Mouse (Mus musculus) erythroid progenitor cell, adult 5-6 weeks (primary cell): ENCODE results near the gene Top1. TPM values are rescaled to one million over a fixed set of nuclear protein-coding genes. Genes with fewer than 3 reads are reported as not detected.

Experiments used
- ATAC-seq: replicated peaks from 2 replicates; pipeline ENCODE4 v1.8.0; 2016; ENCODE audit warnings: moderate number of reproducible peaks, mild to moderate bottlenecking, moderate TSS enrichment, inconsistent platforms; ENCODE audit not compliant: poor library complexity, low FRiP score, severe bottlenecking
- total RNA-seq, 2 experiments: library from RNA; stranded (forward) in 1 of 2; stranded (reverse) in 1 of 2; fragments of 150-400 nt in 1 of 2; fragments of 186-747, 209-891 nt in 1 of 2; gene quantifications; 2 replicates each; pipeline versions ENCODE4 v1.2.3 to v1.2.4; 2015 to 2017; ENCODE audit warnings: low replicate concordance in 2 of 2

Gene Top1
- total RNA-seq (2015; ENCODE audit: low replicate concordance): 104 and 114 TPM in 2 replicates
- 172 and 184 TPM in 2 replicates for total RNA-seq (2017; ENCODE audit: low replicate concordance)

GRCm38 (mm10) chr2:160645614-160646137 lies at the start of gene Top1:
Top1 (plus strand) TSS chr2:160645888.
- ATAC-seq: peak; percentile 96

DNA sequence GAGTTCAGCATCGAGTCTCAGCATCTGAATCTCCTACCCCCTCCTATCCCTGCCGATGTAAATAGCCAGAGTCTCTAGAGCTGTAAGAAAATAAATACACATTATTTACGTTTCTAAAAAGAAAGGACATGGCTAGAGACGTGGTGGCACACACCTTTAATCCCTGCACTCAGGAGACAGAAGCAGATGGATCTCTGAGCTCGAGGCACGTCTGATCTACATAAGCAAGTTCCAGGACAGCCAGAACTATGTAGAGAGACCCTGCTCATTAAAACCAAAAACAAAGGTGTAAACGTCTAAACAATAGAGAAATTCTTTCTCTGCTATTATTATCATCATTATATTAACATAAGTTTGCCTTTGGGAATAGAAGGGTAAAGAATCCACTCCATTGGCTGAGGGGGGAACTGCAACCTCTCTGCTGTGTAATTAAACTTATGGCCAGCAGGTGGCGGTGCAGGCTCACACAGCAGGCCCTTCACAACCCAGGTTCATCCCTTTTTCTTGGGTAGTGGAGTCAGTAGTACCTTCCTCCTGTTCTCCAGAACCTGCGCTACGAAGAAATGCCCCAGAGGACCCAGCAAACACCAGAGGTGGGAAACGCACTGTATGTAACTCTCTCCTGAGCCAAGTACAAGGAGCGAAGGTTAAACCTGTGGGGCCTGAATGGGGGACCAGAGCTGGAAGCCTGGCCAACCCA lies 48.0 kb upstream of the Top1 start:
- ATAC-seq: peak; percentile 72

GRCm38 (mm10) chr2:160601805-160602204 lies 43.9 kb upstream of the Top1 start:
- peak; percentile 55; the same call in 1 of the 2 replicates for ATAC-seq

GRCm38 (mm10) chr2:160603154-160603933 lies 42.3 kb upstream of the Top1 start:
- peak; percentile 90 for ATAC-seq

GRCm38 (mm10) chr2:160610012-160610411 lies 35.7 kb upstream of the Top1 start:
- ATAC-seq: no peak

GRCm38 (mm10) chr2:160613186-160613919 lies 32.3 kb upstream of the Top1 start:
- no peak for ATAC-seq

- no peak for ATAC-seq
Observed at GRCm38 (mm10) chr2:160617741-160618140, 27.9 kb upstream of the Top1 start.

DNA sequence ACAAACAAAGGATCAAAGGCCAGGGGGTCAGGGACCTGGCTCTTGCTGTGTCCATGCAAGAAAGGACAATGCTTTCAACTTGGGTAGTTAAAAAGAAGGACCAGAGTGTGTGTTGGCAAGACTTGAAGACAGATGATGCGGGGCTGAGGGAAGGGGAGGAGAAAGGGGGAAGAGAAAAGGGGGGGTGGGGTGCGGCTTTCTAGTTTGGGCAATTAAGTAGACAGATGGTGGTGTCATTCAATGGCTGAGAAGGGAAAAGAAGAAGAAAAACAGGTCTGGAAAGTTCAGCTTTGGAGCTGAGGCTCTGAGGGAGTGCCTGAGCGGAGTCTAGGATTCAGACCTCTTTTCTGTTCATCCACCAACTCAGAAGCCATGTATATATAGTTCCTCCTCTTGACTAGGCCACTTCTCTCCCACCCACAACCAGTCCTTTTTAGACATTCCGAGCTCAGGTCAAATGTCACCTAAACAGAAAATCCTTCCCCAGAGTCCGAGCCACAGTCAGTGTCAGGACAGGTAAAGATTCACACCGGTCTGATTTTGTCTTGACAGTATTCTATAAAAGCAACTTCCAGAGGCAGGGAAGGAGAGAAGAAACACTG lies 27.0 kb upstream of the Top1 start:
- ATAC-seq: no peak

DNA sequence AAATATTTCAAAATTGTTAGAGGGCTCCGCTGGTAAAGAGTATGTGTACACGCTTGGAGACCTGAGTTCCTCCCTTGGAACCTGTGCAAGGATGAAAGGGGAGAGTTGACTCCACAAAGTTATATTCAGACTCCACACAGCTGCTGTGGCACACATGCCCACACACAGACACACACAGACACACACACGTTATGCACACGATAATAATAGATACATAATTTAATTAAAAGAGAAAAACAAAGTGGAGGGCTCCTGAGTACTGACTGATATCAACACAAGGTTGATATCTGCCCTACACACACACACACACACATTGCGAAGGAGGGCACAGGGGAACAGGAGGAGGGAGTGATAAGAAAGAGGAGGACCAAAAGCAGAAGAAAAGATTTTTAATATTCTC lies 26.4 kb upstream of the Top1 start:
- peak; percentile 88 for ATAC-seq

DNA sequence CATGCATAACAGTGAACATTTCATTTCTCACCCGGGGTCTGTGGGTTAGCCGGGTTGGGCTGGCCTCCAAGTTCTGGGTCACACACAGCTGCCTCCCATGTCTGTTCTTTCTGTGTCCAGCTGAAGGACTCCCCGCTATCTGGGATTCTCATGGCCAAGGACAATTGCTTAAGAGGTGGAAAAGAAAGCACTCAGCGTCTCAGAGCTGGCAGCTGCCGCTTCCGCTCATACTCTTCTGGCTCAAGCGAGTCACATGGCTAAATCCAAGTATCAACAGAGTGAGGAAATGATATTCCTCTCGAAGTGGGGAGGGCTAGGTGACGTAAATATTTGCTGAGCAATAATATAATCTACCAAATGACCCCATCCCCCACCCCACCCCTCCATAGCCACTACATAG lies 25.9 kb upstream of the Top1 start:
- ATAC-seq: no peak

DNA sequence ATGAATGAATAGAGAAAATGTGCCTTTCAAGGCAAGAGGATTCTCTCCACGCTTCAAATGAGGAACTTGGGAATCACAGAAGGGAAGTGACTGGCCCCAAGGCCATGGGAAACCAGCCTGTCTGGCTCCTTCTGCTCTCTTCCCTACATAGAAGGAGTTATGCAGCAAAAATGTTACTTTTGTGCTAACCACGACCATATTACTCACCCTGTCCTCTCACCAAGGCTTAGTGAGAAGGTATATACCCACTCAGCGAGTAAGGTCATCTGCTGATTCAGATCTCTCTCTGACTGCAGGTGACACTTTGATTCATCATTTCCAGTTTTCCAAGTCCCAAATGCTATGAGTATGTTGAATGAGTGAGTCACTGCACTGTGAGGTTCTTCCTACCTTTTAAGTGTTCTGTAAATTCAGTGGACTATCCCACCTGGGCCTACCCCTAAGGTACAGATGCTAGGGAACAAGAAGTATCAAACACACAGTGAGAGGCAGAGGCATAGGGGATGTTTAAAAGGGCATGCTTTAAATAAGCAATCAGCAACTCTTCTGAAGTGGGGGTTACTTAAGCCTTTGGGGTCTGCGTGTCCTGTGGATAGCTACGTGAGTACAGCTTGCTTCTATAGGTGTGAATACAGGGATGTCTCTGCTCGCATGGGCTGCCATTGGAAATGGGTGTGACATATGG lies 25.3 kb upstream of the Top1 start:
- ATAC-seq: no peak

- ATAC-seq: no peak
Observed at GRCm38 (mm10) chr2:160621001-160621448, 24.7 kb upstream of the Top1 start.

GRCm38 (mm10) chr2:160621661-160622211 lies 24.0 kb upstream of the Top1 start:
- no peak for ATAC-seq

- ATAC-seq: no peak
Observed at GRCm38 (mm10) chr2:160622646-160623045, 23.0 kb upstream of the Top1 start.

DNA sequence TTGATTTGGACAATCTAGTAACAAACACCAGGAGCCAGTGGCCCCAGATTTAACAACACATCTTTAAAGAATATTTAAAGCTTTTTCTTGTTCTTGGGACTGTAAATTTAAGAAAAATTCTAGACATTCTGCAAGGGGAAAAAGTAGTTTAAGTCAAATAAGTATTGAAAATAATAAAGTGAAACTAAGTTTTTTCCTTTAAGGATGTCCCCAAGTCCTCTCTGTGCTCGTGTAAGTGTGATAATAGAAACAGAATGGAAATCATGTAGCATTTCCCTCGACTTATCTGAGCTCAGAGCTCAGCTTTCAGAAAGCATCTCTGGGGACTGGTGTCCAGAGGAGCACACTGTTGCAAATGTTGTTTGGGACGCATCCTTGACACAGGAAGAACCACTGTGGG lies 21.9 kb upstream of the Top1 start:
- ATAC-seq: no peak

DNA sequence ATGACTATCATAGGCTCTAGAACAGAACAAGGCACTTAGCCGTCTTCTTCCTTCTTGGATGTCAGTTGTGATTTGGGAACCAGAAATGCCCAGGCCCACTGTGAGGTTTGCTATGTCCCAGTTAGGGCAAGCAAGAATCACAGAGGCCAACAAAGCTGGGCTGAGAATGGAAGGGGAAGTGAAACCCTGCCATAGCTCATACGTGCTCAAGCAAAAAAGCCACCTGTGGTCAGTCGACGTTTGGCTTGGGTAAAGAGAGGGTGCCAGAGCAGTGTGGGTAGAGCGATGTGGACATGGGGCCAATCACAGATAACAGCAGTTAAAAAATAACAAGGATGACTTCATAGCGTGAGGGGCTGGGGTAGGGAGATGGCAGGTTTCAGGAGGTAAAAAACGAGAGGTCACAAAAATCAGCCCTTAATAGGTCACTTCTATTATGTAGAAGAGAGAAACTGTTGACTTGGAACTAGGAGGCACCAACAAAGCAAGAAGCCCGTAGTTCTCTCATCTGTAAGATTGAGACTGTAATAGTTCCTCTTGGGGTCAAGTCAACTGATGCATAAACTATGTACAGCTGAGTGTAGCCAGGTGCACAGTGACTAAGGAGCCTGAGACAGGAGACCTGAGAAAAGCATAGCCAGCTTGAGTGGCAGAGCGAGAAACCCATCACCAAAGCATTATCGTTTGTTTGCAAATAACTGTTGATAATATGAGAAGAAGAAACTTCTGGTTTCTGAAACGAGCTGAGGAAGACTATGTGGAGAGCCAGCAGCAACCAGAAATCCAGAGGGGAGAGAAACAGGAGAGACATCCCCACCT lies 18.3 kb upstream of the Top1 start:
- no peak for ATAC-seq

DNA sequence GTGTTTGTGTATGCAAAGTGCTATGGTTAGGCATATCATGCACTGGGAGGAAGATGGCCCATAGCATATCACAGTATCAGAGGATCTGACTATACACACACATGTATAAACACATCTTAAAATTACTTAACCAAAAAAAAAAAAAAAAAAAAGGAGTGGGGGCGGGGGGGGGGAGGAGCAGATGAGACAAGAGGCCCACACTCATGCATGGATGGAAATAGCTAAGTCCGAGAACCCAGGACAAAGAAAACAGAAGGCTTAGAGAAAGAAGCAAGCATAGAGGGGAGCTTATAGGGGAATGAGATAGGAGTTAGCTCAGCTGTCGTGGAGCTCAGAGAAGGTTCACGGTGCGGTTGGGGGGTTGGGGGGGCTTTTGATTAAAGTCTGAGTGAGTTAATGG lies 17.6 kb upstream of the Top1 start:
- ATAC-seq: no peak
